Mouse (Mus musculus) hindbrain, embryonic 10.5 days (tissue): ENCODE data around the gene Ost4. TPM values are rescaled to one million over a fixed set of nuclear protein-coding genes. Genes with fewer than 3 reads are reported as not detected.

Experiments
- DNase-seq: peaks from one replicate; pipeline ENCODE4 v3.0.0-alpha.2; 2017; ENCODE audit warnings: low spot score
- H3K27ac ChIP-seq: fragments of 300-500 bp; sonication (generic); 2 replicates; pipeline ENCODE4 v1.5.1; 2016; ENCODE audit warnings: mild to moderate bottlenecking, moderate library complexity
- H3K27me3 ChIP-seq: fragments of 300-500 bp; sonication (generic); 2 replicates; pipeline ENCODE4 v1.6.1; 2016; ENCODE audit warnings: mild to moderate bottlenecking; ENCODE audit not compliant: poor library complexity, insufficient read depth, severe bottlenecking
- H3K36me3 ChIP-seq: fragments of 300-500 bp; sonication (generic); 2 replicates; pipeline ENCODE4 v1.6.1; 2016; ENCODE audit warnings: mild to moderate bottlenecking, moderate library complexity
- H3K4me1 ChIP-seq: fragments of 300-500 bp; sonication (generic); replicated peaks from 2 replicates; pipeline ENCODE4 v1.6.1; 2016; ENCODE audit warnings: mild to moderate bottlenecking
- H3K4me3 ChIP-seq: fragments of 300-500 bp; sonication (generic); 2 replicates; pipeline ENCODE4 v1.5.1; 2016; ENCODE audit warnings: mild to moderate bottlenecking, moderate library complexity
- H3K9me3 ChIP-seq: fragments of 300-500 bp; sonication (generic); 2 replicates; pipeline ENCODE4 v1.6.1; 2016; ENCODE audit warnings: mild to moderate bottlenecking, moderate library complexity
- WGBS: fragments of 180-500 bp; shearing (Covaris S2); methylation state at CpG from one replicate; pipeline ENCODE4 v1.1.7; 2016; 5-methylcytosine and 5-hydroxymethylcytosine counted together
- polyA plus RNA-seq: library from polyadenylated mRNA; unstranded; fragments of >200 nt; fragmentation: Nextera tagmentation; extraction: Ambion mirVana; gene quantifications from 2 replicates; pipeline ENCODE4 v1.2.1, GENCODE M21; 2016

Ost4 gene
- polyA plus RNA-seq, 1 experiment from 2014 or later = 405 TPM

- H3K27me3 ChIP-seq = peaks cover 12% of the 10 kb centered on the region
- H3K27ac ChIP-seq = peak overlapping the region; percentile 46; the same call in 1 of the 2 replicates
- WGBS = 61% methylated on average over 19 of the region's 19 CpGs
- peaks cover 36% of the 10 kb centered on the region for H3K36me3 ChIP-seq
- H3K4me3 ChIP-seq = peak overlapping the region; percentile 57
- peaks cover 50% of the 10 kb centered on the region for H3K4me1 ChIP-seq
- H3K9me3 ChIP-seq = no peaks in the 10 kb centered on the region
- DNase-seq = no peak
Measured at GRCm38 (mm10) chr5:30920621-30921020, 13.0 kb upstream of the Ost4 start.

GRCm38 (mm10) chr5:30919831-30920614 is 12.4 kb upstream of the Ost4 start:
- peaks cover 56% of the 10 kb centered on the region for H3K4me1 ChIP-seq
- peak overlapping the region; percentile 46; the same call in 1 of the 2 replicates for H3K27ac ChIP-seq
- H3K4me3 ChIP-seq = peak overlapping the region; percentile 57; the same call in 1 of the 2 replicates
- peaks cover 36% of the 10 kb centered on the region for H3K36me3 ChIP-seq
- no peak for DNase-seq
- no peaks in the 10 kb centered on the region for H3K9me3 ChIP-seq
- peaks cover 12% of the 10 kb centered on the region for H3K27me3 ChIP-seq
- WGBS = 75% methylated on average over 11 of the region's 11 CpGs

GRCm38 (mm10) chr5:30918691-30919090 is 11.1 kb upstream of the Ost4 start:
- WGBS = 80% methylated on average over 8 of the region's 8 CpGs
- Histone ChIP-seq H3K36me3 (peaks cover 36% of the 10 kb centered on the region), H3K4me3 (0 out of 2 replicates have a peak overlapping the region, but pooled peaks have one; percentile 3), H3K27me3 (peaks cover 12% of the 10 kb centered on the region), H3K27ac (peak overlapping the region; percentile 13; the same call in 1 of the 2 replicates), H3K4me1 (peaks cover 70% of the 10 kb centered on the region), H3K9me3 (no peaks in the 10 kb centered on the region)
- DNase-seq = no peak

GRCm38 (mm10) chr5:30917891-30918670 is 10.5 kb upstream of the Ost4 start:
- Histone ChIP-seq H3K36me3 (peaks cover 36% of the 10 kb centered on the region), H3K4me1 (peaks cover 75% of the 10 kb centered on the region), H3K27me3 (peaks cover 6% of the 10 kb centered on the region), H3K4me3 (0 out of 2 replicates have a peak overlapping the region, but pooled peaks have one; percentile 3), H3K27ac (peak overlapping the region; percentile 13; the same call in 1 of the 2 replicates), H3K9me3 (no peaks in the 10 kb centered on the region)
- 86% methylated on average over 31 of the region's 31 CpGs for WGBS
- DNase-seq = no peak

GRCm38 (mm10) chr5:30917348-30917747 is 9.8 kb upstream of the Ost4 start:
- Histone ChIP-seq H3K27me3 (peaks cover under 1% of the 10 kb centered on the region; the same call in 1 of the 2 replicates), H3K36me3 (peaks cover 36% of the 10 kb centered on the region), H3K4me3 (no peak overlapping the region), H3K27ac (peak overlapping the region; percentile 37; the same call in 1 of the 2 replicates), H3K9me3 (no peaks in the 10 kb centered on the region), H3K4me1 (peaks cover 75% of the 10 kb centered on the region)
- 89% methylated on average over 11 of the region's 11 CpGs for WGBS
- DNase-seq = no peak

GRCm38 (mm10) chr5:30916841-30917240 is 9.3 kb upstream of the Ost4 start:
- Histone ChIP-seq H3K4me1 (peaks cover 75% of the 10 kb centered on the region), H3K27me3 (no peaks in the 10 kb centered on the region; the same call in 1 of the 2 replicates), H3K4me3 (no peak overlapping the region), H3K36me3 (peaks cover 36% of the 10 kb centered on the region), H3K27ac (peak overlapping the region; percentile 37; the same call in 1 of the 2 replicates), H3K9me3 (no peaks in the 10 kb centered on the region)
- DNase-seq = no peak
- WGBS = 95% methylated on average over 9 of the region's 9 CpGs

- H3K27me3 ChIP-seq = no peaks in the 10 kb centered on the region; the same call in 1 of the 2 replicates
- peaks cover 36% of the 10 kb centered on the region for H3K36me3 ChIP-seq
- no peaks in the 10 kb centered on the region for H3K9me3 ChIP-seq
- peak overlapping the region; percentile 86 for H3K27ac ChIP-seq
- DNase-seq = peak; percentile 83
- peaks cover 68% of the 10 kb centered on the region for H3K4me1 ChIP-seq
- H3K4me3 ChIP-seq = peak overlapping the region; percentile 46
- 8% methylated on average over 7 of the region's 7 CpGs for WGBS
Measured at GRCm38 (mm10) chr5:30915974-30916433, 8.4 kb upstream of the Ost4 start.

GRCm38 (mm10) chr5:30915456-30915855 is 7.9 kb upstream of the Ost4 start:
- H3K4me3 ChIP-seq = peak overlapping the region; percentile 46
- peak overlapping the region; percentile 86 for H3K27ac ChIP-seq
- no peaks in the 10 kb centered on the region for H3K9me3 ChIP-seq
- peaks cover 68% of the 10 kb centered on the region for H3K4me1 ChIP-seq
- peaks cover 34% of the 10 kb centered on the region for H3K36me3 ChIP-seq
- DNase-seq = no peak
- H3K27me3 ChIP-seq = no peaks in the 10 kb centered on the region; the same call in 1 of the 2 replicates
- WGBS = 68% methylated on average over 9 of the region's 9 CpGs

- Histone ChIP-seq H3K4me1 (peaks cover 64% of the 10 kb centered on the region), H3K9me3 (no peaks in the 10 kb centered on the region), H3K27me3 (no peaks in the 10 kb centered on the region; the same call in 1 of the 2 replicates), H3K27ac (peak overlapping the region; percentile 86), H3K36me3 (peaks cover 31% of the 10 kb centered on the region), H3K4me3 (peak overlapping the region; percentile 46)
- 69% methylated on average over 6 of the region's 6 CpGs for WGBS
- no peak for DNase-seq
Measured at GRCm38 (mm10) chr5:30914849-30915248, 7.3 kb upstream of the Ost4 start.

- DNase-seq = peak; percentile 20
Measured at GRCm38 (mm10) chr5:30914101-30914635, 6.6 kb upstream of the Ost4 start.

GRCm38 (mm10) chr5:30913060-30913841 is 5.7 kb upstream of the Ost4 start, which contains the start of gene Emilin1:
TSS of gene Emilin1 (plus strand) at chr5:30913402.
- Histone ChIP-seq H3K36me3 (peaks cover 15% of the 10 kb centered on the region), H3K9me3 (no peaks in the 10 kb centered on the region), H3K4me1 (peaks cover 65% of the 10 kb centered on the region), H3K27ac (peak within 1 kb of the TSS; percentile 86), H3K4me3 (peak within 1 kb of the TSS; percentile 46), H3K27me3 (peaks cover 7% of the 10 kb centered on the region)
- DNase-seq = peak; percentile 81
- 16% methylated on average over 13 of the region's 13 CpGs for WGBS

More at GRCm38 (mm10) chr5:30914101-30914635, 6.6 kb upstream of the Ost4 start:
- Histone ChIP-seq H3K36me3 (peaks cover 24% of the 10 kb centered on the region), H3K27me3 (no peaks in the 10 kb centered on the region), H3K4me3 (peak overlapping the region; percentile 46), H3K27ac (peak overlapping the region; percentile 86), H3K9me3 (no peaks in the 10 kb centered on the region), H3K4me1 (peaks cover 64% of the 10 kb centered on the region)
- 60% methylated on average over 7 of the region's 7 CpGs for WGBS
